Comparison of ENCODE assay signal across 22 mouse cellular contexts in the genomic region with DNA sequence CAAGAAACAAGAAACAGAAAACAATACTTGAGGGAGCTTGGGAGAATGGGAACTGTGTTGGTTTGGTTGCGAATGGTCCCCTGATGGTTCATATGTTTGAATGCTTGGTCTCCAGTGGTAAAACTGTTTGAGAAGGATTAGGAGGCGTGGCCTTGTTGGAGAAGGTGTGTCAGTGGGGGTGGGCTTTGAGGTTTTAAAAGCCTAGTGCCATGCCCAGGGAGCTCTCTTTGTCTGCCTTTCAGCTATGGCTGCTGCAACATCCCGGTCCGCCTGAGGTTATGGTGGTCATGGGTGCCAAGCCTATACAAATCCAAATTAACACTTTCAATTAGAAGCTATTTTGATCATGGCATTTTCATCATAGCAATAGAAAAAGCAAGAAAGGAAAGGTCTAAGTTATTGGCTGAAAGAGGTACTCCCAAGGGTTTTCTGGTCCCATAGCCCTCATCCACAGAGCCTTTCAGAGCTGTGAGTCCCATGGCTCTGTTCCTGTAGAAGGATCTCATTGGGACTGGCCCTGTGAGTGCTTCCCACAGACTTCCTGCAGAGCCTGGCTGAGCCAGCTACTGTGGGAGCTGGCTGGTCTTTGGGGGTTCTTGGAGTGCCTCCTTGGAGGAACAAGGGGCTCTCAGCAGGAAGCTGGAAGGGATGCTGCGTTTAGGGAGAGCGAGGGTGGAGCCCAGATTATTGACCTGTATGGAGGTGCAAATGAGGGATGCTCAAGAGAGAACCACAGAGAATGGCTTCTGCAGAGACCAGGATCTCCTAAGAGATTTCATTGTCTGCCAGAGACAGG. TPM values are rescaled to one million over a fixed set of nuclear protein-coding genes. Genes with fewer than 3 reads are reported as not detected.
DNase-seq lines count a peak whose midpoint lies in the region; TF ChIP-seq lines count a peak whose summit lies in the region.
"Had no signal": no experiment of that assay in that cellular context is flagged by ENCODE, and none has a peak within 500 bp of the region (broad histone marks: within the 10 kb centered on the region; RNA-seq: fewer than 3 reads in every experiment).

No protein-coding gene starts in this region.

- peaks cover 11% of the 10 kb centered on the region; the same call in 1 of the 2 replicates for H3K4me1 ChIP-seq in kidney, adult 2 months (ENCODE audit: control insufficient read depth, insufficient read depth, low read length)
- peaks cover 7% of the 10 kb centered on the region; the same call in 1 of the 2 replicates for H3K4me1 ChIP-seq in testis, adult 2 months (ENCODE audit: control insufficient read depth, insufficient read depth, low read length)
- H3K4me1 ChIP-seq in small intestine, adult 2 months (ENCODE audit: control insufficient read depth, insufficient read depth, insufficient read length, low read length) = peaks cover 12% of the 10 kb centered on the region; the same call in 1 of the 2 replicates

- H3K36me3 ChIP-seq in kidney, adult 2 months (ENCODE audit: control insufficient read depth, insufficient read depth, low read length) = no peaks in the 10 kb centered on the region
- no peaks in the 10 kb centered on the region for H3K36me3 ChIP-seq in testis, adult 2 months (ENCODE audit: control insufficient read depth, insufficient read depth, low read length)
- H3K36me3 ChIP-seq in small intestine, adult 2 months (ENCODE audit: control insufficient read depth, insufficient read depth, low read length) = no peaks in the 10 kb centered on the region
- H3K36me3 ChIP-seq: hindbrain, embryonic 12.5 days; kidney, embryonic 15.5 days; lung, embryonic 15.5 days; midbrain, embryonic 15.5 days had no signal

- WGBS in kidney, adult 2 months = 88% methylated on average over 6 of the region's 6 CpGs
- 91% methylated on average over 6 of the region's 6 CpGs for WGBS in small intestine, adult 2 months

- TF ChIP-seq CTCF in kidney, adult 2 months (conservative IDR thresholded peaks at IDR 0.05; ENCODE audit: insufficient read depth, insufficient read length, low read depth, low read length) = no peak
- TF ChIP-seq CTCF in testis, adult 2 months (IDR thresholded peaks at IDR 0.05; ENCODE audit: control insufficient read depth, insufficient read depth, insufficient replicate concordance, low read depth, low read length) = no peak
- no peak for TF ChIP-seq CTCF in small intestine, adult 2 months (IDR thresholded peaks at IDR 0.05; ENCODE audit: extremely low read depth, insufficient read length, insufficient replicate concordance, low read depth, low read length)

- TF ChIP-seq POLR2A in kidney, adult 2 months (IDR thresholded peaks at IDR 0.05; ENCODE audit: low read depth, low read length) = no peak
- no peak for TF ChIP-seq POLR2A in testis, adult 2 months (IDR thresholded peaks at IDR 0.05; ENCODE audit: control insufficient read depth, low read depth, low read length)
- TF ChIP-seq POLR2A in small intestine, adult 2 months (IDR thresholded peaks at IDR 0.05; ENCODE audit: low read depth, low read length) = no peak

- H3K4me3 ChIP-seq in kidney, adult 2 months (ENCODE audit: insufficient read depth, low read depth, low read length) = no peak overlapping the region
- H3K4me3 ChIP-seq in testis, adult 2 months (ENCODE audit: control insufficient read depth, low read depth, low read length) = no peak overlapping the region
- no peak overlapping the region for H3K4me3 ChIP-seq in small intestine, adult 2 months (ENCODE audit: low read depth, low read length)
- H3K4me3 ChIP-seq: hindbrain, embryonic 12.5 days; kidney, embryonic 15.5 days; lung, embryonic 15.5 days; midbrain, embryonic 15.5 days had no signal

- no peaks in the 10 kb centered on the region for H3K27me3 ChIP-seq in kidney, adult 2 months (replicated peaks; ENCODE audit: control insufficient read depth, insufficient read depth, low read length)
- no peaks in the 10 kb centered on the region for H3K27me3 ChIP-seq in testis, adult 2 months (ENCODE audit: control insufficient read depth, insufficient read depth, low read length)
- no peaks in the 10 kb centered on the region for H3K27me3 ChIP-seq in small intestine, adult 2 months (ENCODE audit: control insufficient read depth, insufficient read depth, low read length)
- H3K27me3 ChIP-seq: hindbrain, embryonic 12.5 days; kidney, embryonic 15.5 days; lung, embryonic 15.5 days; midbrain, embryonic 15.5 days had no signal

- peak; percentile 46 for DNase-seq in gastrocnemius, postnatal 25 days
- DNase-seq in gastrocnemius, postnatal 4 days (ENCODE audit: low spot score in 2 of 2) = no peak
- DNase-seq in kidney, adult 2 months = no peak
- no peak for DNase-seq in kidney, adult 18-20 months
- no peak for DNase-seq in testis, postnatal 10 days (ENCODE audit: low spot score)
- no peak for DNase-seq in yolk sac, embryonic 10.5 days (ENCODE audit: low spot score)
- DNase-seq: adrenal gland, postnatal 10 days; cerebellum, adult 18-20 months; layer of hippocampus, postnatal 36 days; left cerebral cortex, postnatal 4 days; right cerebral cortex, adult 18-20 months; spleen, adult 18-20 months; thymus, postnatal 25 days had no signal

- H3K27ac ChIP-seq in kidney, adult 2 months (ENCODE audit: insufficient read depth, low read depth, low read length) = peak overlapping the region; percentile 66
- peak overlapping the region; percentile 9 for H3K27ac ChIP-seq in testis, adult 2 months (ENCODE audit: control insufficient read depth, insufficient read depth, low read depth, low read length)
- peak overlapping the region; percentile 83 for H3K27ac ChIP-seq in small intestine, adult 2 months (ENCODE audit: insufficient read depth, low read depth, low read length)
- H3K27ac ChIP-seq: hindbrain, embryonic 12.5 days; kidney, embryonic 15.5 days; lung, embryonic 15.5 days; midbrain, embryonic 15.5 days had no signal

RNA-seq across cellular contexts. Expression of gene Cipc, which starts 15.7 kb away (rescaled TPM):
- total RNA-seq in gastrocnemius, postnatal 25 days (2021) = 10 to 100 TPM; 22.7 to 32.3 TPM
- 10 to 100 TPM; 21.5 to 31.1 TPM for total RNA-seq in gastrocnemius, postnatal 4 days (2021)
- 28.8 and 34.2 TPM in 2 replicates for polyA plus RNA-seq in kidney, adult 2 months (2012; rRNA removed)
- polyA plus RNA-seq in testis, adult 2 months (2012; rRNA removed) = 42.7 and 45.6 TPM in 2 replicates
- 7.9 and 16.3 TPM in 2 replicates for polyA plus RNA-seq in small intestine, adult 2 months (2012; rRNA removed)

RNA-seq across cellular contexts. Expression of gene Irf2bpl, which starts 46.5 kb away (rescaled TPM):
- total RNA-seq in gastrocnemius, postnatal 25 days (2021) = 10 to 100 TPM; 22.0 to 24.0 TPM
- total RNA-seq in gastrocnemius, postnatal 4 days (2021) = 10 to 100 TPM; 43.2 to 44.8 TPM
- 22.0 and 27.8 TPM in 2 replicates for polyA plus RNA-seq in kidney, adult 2 months (2012; rRNA removed)
- polyA plus RNA-seq in testis, adult 2 months (2012; rRNA removed) = 2.8 and 3.2 TPM in 2 replicates
- 17.5 and 30.5 TPM in 2 replicates for polyA plus RNA-seq in small intestine, adult 2 months (2012; rRNA removed)

RNA-seq across cellular contexts. Expression of gene Zdhhc22, which starts 59.1 kb away (rescaled TPM):
- total RNA-seq in gastrocnemius, postnatal 25 days (2021) = not detected
- not detected for total RNA-seq in gastrocnemius, postnatal 4 days (2021)
- polyA plus RNA-seq in kidney, adult 2 months (2012; rRNA removed) = 0.14 TPM in 1 of 2 replicates, not detected in the other
- polyA plus RNA-seq in testis, adult 2 months (2012; rRNA removed) = not detected in 2 replicates
- 0.03 and 0.04 TPM in 2 replicates for polyA plus RNA-seq in small intestine, adult 2 months (2012; rRNA removed)
- total RNA-seq: granulocyte monocyte progenitor cell, adult 5-6 weeks; megakaryocyte progenitor cell, adult 5-6 weeks had no signal
- polyA plus RNA-seq: large intestine, adult 2 months had no signal

Comparison
In these comparisons a context has a peak if more than half of its experiments do, and no peak if none do; other contexts are left out.
1. H3K27ac ChIP-seq: peak in every context shown above with its lines; median percentile 83 in small intestine, adult 2 months; 66 in kidney, adult 2 months; 9 in testis, adult 2 months.